Mouse (Mus musculus): ENCODE data around the gene Zbtb7b. TPM values are rescaled to one million over a fixed set of nuclear protein-coding genes. Genes with fewer than 3 reads are reported as not detected.

Gene Zbtb7b
- polyA plus RNA-seq, 1 experiment from 2014 or later = 4.8 TPM

DNA sequence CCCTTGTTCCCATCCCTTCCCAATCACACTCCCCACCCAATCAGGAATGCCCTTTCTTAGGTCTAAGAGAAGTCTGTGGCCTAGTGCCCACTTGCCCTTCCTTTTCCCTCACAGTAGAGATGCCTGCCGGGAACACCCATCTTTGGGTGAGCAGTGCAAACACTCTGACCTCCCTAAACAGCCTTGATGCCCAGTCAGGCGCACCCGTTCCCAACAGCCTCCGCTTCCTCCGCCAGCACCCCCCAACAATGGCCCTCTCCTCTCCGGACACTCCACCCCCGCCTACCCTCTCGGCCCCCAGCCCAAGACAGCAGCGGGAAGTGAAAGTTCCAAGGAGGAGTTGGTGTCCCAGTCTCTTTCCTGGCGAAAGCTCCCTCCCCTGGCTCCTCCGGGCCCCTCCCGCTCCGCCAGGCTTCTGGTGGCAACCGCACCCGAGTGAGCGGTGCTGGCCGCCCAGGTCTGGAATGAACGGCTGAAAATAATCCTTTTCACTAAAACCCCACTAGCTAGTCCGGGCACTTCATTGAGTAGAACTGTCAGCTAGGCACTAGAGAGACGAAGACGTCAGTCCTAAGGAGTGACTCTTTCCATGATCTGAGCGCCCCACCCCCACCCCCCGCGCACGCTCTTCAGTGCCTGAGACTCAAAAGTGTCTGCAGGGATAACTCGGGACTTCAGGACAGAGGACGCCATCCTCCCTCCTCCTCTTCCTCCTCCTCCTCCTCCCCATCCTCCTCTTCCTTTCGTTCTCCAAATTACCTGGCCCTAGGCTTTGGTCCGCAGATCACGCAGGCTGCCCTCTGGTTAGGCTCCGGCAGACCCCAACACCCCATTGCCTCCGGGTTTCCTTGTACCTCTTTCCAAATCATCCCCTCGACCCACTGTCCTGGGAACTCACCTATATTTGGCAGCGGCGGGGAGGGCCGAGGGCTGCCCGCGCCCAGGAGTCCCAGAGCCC is 45.4 kb downstream of the Zbtb7b start:
- ATAC-seq (ENCODE audit: low read depth) = peak; percentile 45
- H3K9ac ChIP-seq (ENCODE audit: low read length) = peak overlapping the region; percentile 76
- H3K9me3 ChIP-seq (ENCODE audit: control insufficient read depth, low read length) = no peaks in the 10 kb centered on the region
- peak overlapping the region; percentile 74 for H3K4me3 ChIP-seq (ENCODE audit: low read length)
- H3K36me3 ChIP-seq (ENCODE audit: control insufficient read depth, insufficient read depth, low read length) = no peaks in the 10 kb centered on the region
- peak overlapping the region; percentile 69 for H3K27ac ChIP-seq (ENCODE audit: low read length)
- H3K4me2 ChIP-seq (ENCODE audit: low read depth, low read length) = peak overlapping the region; percentile 100
- H3K27me3 ChIP-seq (ENCODE audit: control insufficient read depth, insufficient read depth, low read depth, low read length) = no peaks in the 10 kb centered on the region; the same call in 1 of the 2 replicates
- H3K4me1 ChIP-seq (replicated peaks; ENCODE audit: control insufficient read depth, insufficient read depth, low read length) = peaks cover 18% of the 10 kb centered on the region
- WGBS = under 1% methylated on average over 38 of the region's 38 CpGs

DNA sequence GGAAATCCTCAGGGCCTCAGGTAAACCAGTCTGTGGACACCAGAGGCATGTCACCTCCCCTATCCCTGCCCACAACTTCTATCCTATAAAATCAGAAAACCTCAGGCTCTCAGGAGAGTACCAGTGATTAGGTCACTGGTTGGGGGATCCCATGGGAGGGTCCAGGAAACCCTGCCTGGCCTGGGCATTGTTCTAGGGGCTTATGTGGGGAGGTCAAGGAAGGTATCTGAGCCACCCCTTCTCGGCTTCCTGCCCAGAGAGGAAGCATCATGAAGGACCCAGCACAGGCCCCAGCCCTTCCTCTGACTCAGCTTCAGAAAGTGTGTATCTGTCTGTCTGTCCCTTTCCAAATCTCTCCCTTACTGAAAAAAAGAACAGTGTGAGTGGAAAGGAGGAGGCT is 46.7 kb downstream of the Zbtb7b start:
- Histone ChIP-seq H3K9me3 (ENCODE audit: control insufficient read depth, low read length) (no peaks in the 10 kb centered on the region), H3K36me3 (ENCODE audit: control insufficient read depth, insufficient read depth, low read length) (no peaks in the 10 kb centered on the region), H3K4me1 (replicated peaks; ENCODE audit: control insufficient read depth, insufficient read depth, low read length) (peaks cover 18% of the 10 kb centered on the region), H3K27me3 (ENCODE audit: control insufficient read depth, insufficient read depth, low read depth, low read length) (no peaks in the 10 kb centered on the region; the same call in 1 of the 2 replicates), H3K4me3 (ENCODE audit: low read length) (no peak overlapping the region; the same call in 1 of the 2 replicates), H3K4me2 (ENCODE audit: low read depth, low read length) (peak overlapping the region; percentile 100), H3K9ac (ENCODE audit: low read length) (no peak overlapping the region), H3K27ac (ENCODE audit: low read length) (peak overlapping the region; percentile 69)
- no peak for ATAC-seq (ENCODE audit: low read depth)
- 50% methylated on average over 1 of the region's 1 CpGs for WGBS

DNA sequence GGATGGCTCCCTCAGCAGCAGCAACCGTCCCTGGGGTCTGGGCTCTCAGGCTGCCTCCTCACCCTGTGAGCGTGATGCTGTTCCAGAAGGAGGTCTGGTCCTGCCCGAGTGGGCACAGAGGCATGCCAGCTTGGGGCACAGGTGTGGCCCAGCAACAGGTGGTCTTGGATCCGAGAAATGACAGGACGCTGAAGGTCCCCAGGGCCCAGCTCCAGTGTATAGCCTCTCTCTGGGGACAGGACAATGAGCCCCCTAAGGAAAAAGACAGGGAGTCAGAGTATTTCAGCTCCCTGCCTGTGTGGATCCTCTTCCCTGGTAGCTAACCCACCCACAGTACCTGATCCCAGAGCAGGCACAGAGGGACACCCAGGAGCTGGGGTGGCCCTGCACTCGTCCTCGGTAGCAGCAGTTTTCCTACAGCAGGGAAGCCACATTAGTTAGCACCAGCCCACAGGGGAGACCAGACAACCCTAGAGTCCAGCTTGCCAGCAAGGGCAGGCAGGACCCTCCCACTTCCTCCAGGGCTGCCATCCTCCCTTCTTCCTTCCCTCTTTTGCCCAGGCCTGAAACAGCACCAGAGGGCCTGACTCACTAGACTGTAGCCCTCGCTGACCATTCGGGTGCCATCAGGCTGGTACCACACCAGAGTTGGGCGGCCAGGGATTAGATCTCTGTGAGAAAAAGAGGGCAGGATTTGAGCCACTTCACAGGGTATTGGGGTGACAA is 47.6 kb downstream of the Zbtb7b start:
- Histone ChIP-seq H3K36me3 (ENCODE audit: control insufficient read depth, insufficient read depth, low read length) (no peaks in the 10 kb centered on the region), H3K4me1 (replicated peaks; ENCODE audit: control insufficient read depth, insufficient read depth, low read length) (peaks cover 18% of the 10 kb centered on the region), H3K4me3 (ENCODE audit: low read length) (no peak overlapping the region), H3K9me3 (ENCODE audit: control insufficient read depth, low read length) (no peaks in the 10 kb centered on the region), H3K27ac (ENCODE audit: low read length) (no peak overlapping the region), H3K9ac (ENCODE audit: low read length) (no peak overlapping the region), H3K27me3 (ENCODE audit: control insufficient read depth, insufficient read depth, low read depth, low read length) (no peaks in the 10 kb centered on the region; the same call in 1 of the 2 replicates), H3K4me2 (ENCODE audit: low read depth, low read length) (no peak overlapping the region)
- WGBS = 82% methylated on average over 10 of the region's 10 CpGs
- no peak for ATAC-seq (ENCODE audit: low read depth)

DNA sequence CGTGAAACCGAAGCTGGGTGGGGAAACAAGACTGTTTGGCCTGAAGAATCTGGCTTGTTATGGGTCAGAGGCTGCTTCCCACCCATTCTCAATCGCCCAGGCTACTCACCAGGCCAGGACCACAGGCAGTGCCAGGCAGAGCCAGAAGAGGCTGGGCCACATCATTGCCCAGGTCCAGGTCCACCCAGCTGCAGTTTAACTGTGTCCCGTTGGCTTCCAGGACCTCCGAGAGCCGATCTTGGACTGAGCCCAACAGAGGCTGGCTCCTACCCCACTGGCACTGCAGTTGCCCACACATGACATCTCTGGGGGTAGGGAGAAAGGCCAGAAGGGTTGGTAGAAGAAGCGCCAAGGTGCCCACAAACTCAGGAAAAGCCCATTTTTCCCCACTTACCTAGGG is 51.3 kb downstream of the Zbtb7b start:
- Histone ChIP-seq H3K27me3 (ENCODE audit: control insufficient read depth, insufficient read depth, low read depth, low read length) (no peaks in the 10 kb centered on the region; the same call in 1 of the 2 replicates), H3K4me1 (replicated peaks; ENCODE audit: control insufficient read depth, insufficient read depth, low read length) (peaks cover 21% of the 10 kb centered on the region), H3K9ac (ENCODE audit: low read length) (no peak overlapping the region), H3K9me3 (ENCODE audit: control insufficient read depth, low read length) (no peaks in the 10 kb centered on the region), H3K4me3 (ENCODE audit: low read length) (no peak overlapping the region), H3K27ac (ENCODE audit: low read length) (no peak overlapping the region), H3K36me3 (ENCODE audit: control insufficient read depth, insufficient read depth, low read length) (no peaks in the 10 kb centered on the region), H3K4me2 (ENCODE audit: low read depth, low read length) (no peak overlapping the region)
- WGBS = 84% methylated on average over 7 of the region's 7 CpGs
- ATAC-seq (ENCODE audit: low read depth) = no peak

DNA sequence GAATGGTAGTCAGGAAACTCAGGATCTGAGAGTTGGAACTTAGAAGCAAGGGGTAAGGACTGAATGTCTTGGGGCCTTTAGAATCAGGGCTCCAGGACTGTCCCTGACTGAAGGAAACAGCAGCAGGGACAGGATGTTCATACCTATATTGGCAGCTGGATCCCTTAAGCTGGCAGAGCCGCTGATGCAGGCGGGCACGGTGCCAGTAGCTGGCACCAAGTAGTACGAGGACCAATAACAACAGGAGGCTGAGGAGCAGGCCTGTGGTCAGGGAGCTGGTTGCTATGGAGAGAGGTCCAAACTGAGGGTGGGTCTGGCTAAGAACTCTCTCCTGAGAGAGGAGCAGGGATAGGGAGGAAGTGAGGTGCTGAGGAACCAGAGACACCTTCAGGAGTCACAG is 52.8 kb downstream of the Zbtb7b start:
- Histone ChIP-seq H3K9ac (ENCODE audit: low read length) (no peak overlapping the region), H3K27me3 (ENCODE audit: control insufficient read depth, insufficient read depth, low read depth, low read length) (no peaks in the 10 kb centered on the region), H3K4me1 (replicated peaks; ENCODE audit: control insufficient read depth, insufficient read depth, low read length) (peaks cover 25% of the 10 kb centered on the region), H3K4me3 (ENCODE audit: low read length) (no peak overlapping the region), H3K27ac (ENCODE audit: low read length) (no peak overlapping the region), H3K9me3 (ENCODE audit: control insufficient read depth, low read length) (no peaks in the 10 kb centered on the region), H3K4me2 (ENCODE audit: low read depth, low read length) (no peak overlapping the region), H3K36me3 (ENCODE audit: control insufficient read depth, insufficient read depth, low read length) (no peaks in the 10 kb centered on the region)
- no peak for ATAC-seq (ENCODE audit: low read depth)
- 70% methylated on average over 4 of the region's 4 CpGs for WGBS

DNA sequence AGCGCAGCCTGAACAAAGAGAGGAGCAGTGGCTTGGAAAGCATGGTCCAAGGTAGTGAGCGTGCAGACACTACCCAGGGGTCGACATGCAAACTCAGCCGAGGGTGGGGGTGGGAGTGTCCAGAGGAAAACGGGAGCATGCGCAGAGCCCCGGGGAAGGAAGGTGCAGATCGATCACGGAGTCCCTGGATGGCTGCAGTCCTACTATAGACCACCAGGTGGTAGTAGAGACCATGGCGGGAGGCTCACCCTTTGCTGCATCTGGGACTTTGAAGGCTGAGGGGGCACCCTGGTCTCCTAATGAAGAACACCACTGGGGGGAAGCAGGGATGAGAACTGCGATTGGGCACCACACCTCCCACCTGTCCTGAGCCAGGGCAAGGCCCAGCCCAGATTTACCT is 54.1 kb downstream of the Zbtb7b start:
- Histone ChIP-seq H3K9me3 (ENCODE audit: control insufficient read depth, low read length) (no peaks in the 10 kb centered on the region), H3K4me2 (ENCODE audit: low read depth, low read length) (peak overlapping the region; percentile 49), H3K36me3 (ENCODE audit: control insufficient read depth, insufficient read depth, low read length) (no peaks in the 10 kb centered on the region), H3K27ac (ENCODE audit: low read length) (no peak overlapping the region), H3K4me1 (replicated peaks; ENCODE audit: control insufficient read depth, insufficient read depth, low read length) (peaks cover 34% of the 10 kb centered on the region), H3K9ac (ENCODE audit: low read length) (peak overlapping the region; percentile 48; the same call in 1 of the 2 replicates), H3K4me3 (ENCODE audit: low read length) (peak overlapping the region; percentile 30), H3K27me3 (ENCODE audit: control insufficient read depth, insufficient read depth, low read depth, low read length) (no peaks in the 10 kb centered on the region)
- WGBS = 4% methylated on average over 11 of the region's 11 CpGs
- no peak for ATAC-seq (ENCODE audit: low read depth)

DNA sequence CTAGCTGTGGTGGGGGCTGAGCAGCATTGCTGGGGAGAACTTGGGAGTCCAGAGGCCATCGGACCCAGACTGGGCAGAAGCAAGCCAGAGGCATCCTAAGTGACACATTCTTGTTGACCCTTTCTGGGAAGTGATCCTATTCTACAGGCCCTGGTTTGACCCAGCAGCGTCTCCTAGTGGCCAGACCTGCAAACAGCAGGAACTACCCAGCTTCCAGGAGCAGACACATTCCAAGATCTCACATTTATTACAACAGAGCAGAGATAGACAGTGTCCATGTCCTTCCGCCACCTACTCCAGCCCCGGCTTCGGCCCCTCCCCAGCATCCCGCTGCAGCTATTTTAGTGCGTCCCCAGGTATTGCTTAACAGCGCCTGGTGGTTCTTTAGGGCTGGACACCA is 55.2 kb downstream of the Zbtb7b start:
- 24% methylated on average over 8 of the region's 8 CpGs for WGBS
- Histone ChIP-seq H3K27ac (ENCODE audit: low read length) (peak overlapping the region; percentile 24), H3K27me3 (ENCODE audit: control insufficient read depth, insufficient read depth, low read depth, low read length) (no peaks in the 10 kb centered on the region), H3K4me3 (ENCODE audit: low read length) (no peak overlapping the region), H3K4me1 (replicated peaks; ENCODE audit: control insufficient read depth, insufficient read depth, low read length) (peaks cover 34% of the 10 kb centered on the region), H3K9ac (ENCODE audit: low read length) (no peak overlapping the region), H3K36me3 (ENCODE audit: control insufficient read depth, insufficient read depth, low read length) (peaks cover 2% of the 10 kb centered on the region), H3K4me2 (ENCODE audit: low read depth, low read length) (peak overlapping the region; percentile 79; the same call in 1 of the 2 replicates), H3K9me3 (ENCODE audit: control insufficient read depth, low read length) (no peaks in the 10 kb centered on the region)
- peak; percentile 9; the same call in 1 of the 2 replicates for ATAC-seq (ENCODE audit: low read depth)

DNA sequence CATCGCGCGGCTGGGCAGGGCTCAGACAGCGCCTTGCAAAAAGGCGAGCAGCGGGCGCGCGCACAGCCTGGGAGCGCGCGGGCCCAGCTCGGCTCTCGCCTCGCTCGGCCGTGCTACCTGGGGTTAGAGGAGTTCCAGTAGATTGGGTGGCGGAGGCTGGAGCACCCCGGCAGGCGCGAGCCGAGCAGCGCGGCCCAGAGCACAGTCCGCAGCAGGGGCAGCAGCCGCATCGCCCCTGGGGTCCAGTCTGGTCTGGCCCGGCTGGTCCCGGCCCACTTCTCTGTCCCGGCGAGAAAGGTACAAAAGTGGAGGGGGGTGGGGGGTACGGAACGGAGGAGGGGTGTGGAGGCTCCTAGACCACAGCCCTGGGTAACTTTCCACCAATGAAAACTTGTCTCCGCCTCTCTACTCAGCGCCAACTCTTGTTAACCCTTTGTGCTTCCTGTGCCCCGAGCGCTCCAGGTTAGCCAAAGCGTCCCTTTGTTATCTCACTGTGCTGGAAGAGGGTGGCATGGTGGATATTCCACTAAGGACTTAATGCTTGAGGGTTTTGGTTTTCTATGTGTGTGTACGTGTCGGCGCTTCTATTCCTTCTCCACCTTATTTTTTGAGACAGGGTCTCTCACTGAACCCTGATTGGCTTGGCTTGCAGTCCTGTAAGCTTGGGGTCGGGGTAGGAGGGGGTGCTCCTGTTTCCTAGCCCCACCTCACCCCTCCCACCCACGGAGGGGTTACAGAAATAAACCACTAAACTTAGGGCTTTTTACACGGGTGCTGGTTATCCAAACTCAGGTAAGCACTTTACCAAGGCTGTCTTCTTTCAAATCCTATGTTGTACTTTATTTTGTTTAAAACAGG is 56.6 kb downstream of the Zbtb7b start, which contains the start of gene Efna4:
Gene Efna4, minus strand, starts transcription at position 308 of the 858 bp plus-strand sequence.
- Histone ChIP-seq H3K9me3 (ENCODE audit: control insufficient read depth, low read length) (no peaks in the 10 kb centered on the region), H3K27me3 (ENCODE audit: control insufficient read depth, insufficient read depth, low read depth, low read length) (no peaks in the 10 kb centered on the region), H3K4me2 (ENCODE audit: low read depth, low read length) (peak within 1 kb of the TSS; percentile 79), H3K27ac (ENCODE audit: low read length) (peak within 1 kb of the TSS; percentile 90), H3K36me3 (ENCODE audit: control insufficient read depth, insufficient read depth, low read length) (peaks cover 8% of the 10 kb centered on the region), H3K4me3 (ENCODE audit: low read length) (peak within 1 kb of the TSS; percentile 79), H3K4me1 (replicated peaks; ENCODE audit: control insufficient read depth, insufficient read depth, low read length) (peaks cover 37% of the 10 kb centered on the region), H3K9ac (ENCODE audit: low read length) (peak within 1 kb of the TSS; percentile 97)
- ATAC-seq (ENCODE audit: low read depth) = peak; percentile 89
- WGBS = under 1% methylated on average over 44 of the region's 44 CpGs

Measured in lung, embryonic 16.5 days (tissue).